Mouse (Mus musculus): ENCODE results near the gene Vmn1r15. TPM values are rescaled to one million over a fixed set of nuclear protein-coding genes. Genes with fewer than 3 reads are reported as not detected.

Gene Vmn1r15
- not detected for total RNA-seq (2022)

DNA sequence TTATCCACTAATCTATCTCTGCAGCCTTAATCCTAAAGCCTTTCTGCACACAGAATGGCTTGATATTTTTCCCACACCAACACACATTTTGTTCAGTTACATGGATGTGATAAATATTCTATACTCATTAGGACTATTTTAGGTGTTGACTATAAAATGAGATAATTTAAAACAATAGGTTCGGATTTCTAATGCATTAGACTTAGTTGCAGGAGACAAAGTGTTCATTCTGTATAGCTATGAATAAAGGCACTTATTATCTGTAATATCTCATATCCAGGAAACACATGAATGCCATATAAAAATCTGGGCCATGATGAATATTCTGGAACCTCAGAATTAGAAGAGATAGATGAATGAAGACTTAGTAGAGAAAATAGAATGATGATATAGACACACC lies at the start of gene Vmn1r15:
TSS of gene Vmn1r15 (plus strand) at position 301 of the 400 bp plus-strand sequence.
- DNase-seq (ENCODE audit: low spot score in 2 of 2), result no peak

DNA sequence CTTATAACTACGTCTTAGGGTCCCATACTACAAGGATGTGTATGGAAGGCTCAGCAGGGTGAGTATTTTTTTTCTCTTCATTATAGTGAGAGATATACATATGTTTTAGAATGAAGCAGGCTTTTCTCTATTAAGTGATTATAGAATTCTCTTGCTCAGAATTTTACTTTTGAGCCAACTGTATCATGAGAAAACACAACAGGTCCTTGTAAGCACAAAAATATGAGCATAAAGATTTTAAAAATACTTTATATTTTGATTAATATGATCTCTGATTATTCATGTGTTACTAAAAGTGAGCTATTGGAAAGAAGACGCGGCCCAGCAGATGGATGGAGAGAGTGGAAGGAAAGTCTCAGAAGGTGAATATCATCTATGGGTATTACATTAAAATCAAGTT lies 26.4 kb upstream of the Vmn1r15 start, which contains the start of gene Vmn1r14:
TSS of gene Vmn1r14 (plus strand) at position 301 of the 400 bp plus-strand sequence.
- no peak for DNase-seq (ENCODE audit: low spot score in 2 of 2)

DNA sequence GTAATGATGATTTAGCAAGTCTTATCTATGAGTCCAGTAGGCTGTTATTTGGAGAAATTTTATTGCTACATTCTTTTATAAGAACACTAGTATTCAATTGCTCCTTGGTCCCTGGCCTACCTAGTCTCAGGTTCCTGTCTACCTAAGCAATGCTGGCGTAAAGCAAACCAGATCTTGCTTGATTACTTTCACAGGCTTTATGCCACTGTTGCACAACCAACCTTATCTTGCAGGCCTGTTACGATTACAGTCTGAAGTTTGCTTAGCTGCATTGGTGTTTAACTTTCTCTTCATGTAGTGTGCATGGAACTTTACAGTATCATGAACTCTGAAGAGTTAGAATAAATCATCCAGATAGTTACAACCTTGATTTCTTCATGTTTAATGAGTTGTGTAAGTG lies 3.2 kb downstream of the Vmn1r15 start:
- DNase-seq (ENCODE audit: low spot score in 2 of 2), result no peak

DNA sequence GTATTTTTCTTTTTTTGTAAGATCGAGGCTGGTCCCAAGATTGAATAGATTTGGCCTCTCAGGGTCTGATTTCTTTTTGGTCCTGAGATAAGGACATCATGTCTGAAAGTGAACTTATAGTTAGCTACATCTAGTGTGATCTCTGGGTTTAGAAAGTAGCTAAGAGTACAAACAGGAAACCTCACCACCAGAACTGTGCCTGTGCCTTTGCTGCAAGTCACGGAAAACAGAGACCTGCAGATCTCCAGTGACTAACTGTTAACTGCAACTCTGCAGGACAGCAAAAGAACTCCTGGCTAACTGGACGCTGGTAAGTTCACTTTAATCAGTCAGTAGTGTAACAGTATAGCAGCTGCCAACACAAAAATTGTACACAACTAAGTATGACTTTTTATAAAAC lies 14.1 kb downstream of the Vmn1r15 start:
- no peak for DNase-seq (ENCODE audit: low spot score in 2 of 2)

DNA sequence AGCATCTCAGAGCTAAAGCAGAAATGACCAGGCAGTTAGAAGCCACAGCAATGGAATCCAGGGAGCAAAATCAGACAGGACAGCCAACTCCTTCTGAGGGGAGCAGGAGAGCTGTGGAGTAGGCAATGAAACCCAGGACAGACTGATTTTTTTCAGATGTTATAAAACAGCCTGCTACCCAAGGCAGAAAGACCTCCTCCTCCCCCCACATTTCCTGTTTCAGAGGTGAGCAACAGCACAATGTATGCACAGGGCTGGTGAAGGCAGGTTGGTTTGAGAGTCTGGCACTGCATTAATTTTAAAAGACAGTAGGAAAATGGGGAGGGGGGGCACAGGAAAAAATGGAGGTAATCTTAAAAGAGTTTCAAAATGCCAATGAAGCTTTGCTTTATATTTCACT lies 14.8 kb downstream of the Vmn1r15 start:
- DNase-seq (ENCODE audit: low spot score in 2 of 2), result no peak

DNA sequence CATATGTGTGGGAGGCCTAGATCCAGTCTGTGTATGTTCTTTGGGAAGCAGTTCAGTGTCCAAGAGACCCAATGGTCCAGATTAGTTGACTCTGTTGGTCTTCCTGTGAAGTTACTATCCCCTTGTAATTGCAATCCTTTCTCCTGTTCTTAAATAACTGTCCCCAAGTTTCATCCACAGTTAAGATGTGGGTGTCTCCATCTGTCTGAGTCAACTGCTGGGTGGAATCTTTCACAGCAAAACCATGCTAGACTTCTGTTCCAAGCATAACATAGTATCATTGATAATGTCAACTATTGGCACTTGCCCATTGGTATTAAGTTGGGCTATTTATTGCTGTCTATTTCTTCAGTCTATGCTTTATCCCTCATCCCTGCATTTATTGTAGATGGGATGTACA lies 21.2 kb downstream of the Vmn1r15 start:
- no peak for DNase-seq (ENCODE audit: low spot score in 2 of 2)

Other genes starting within 250 kb of the Vmn1r15 start
- gene Vmn1r7, start 232.6 kb upstream of the Vmn1r15 start, total RNA-seq (2022), result not detected
- gene Vmn1r8, start 225.7 kb upstream of the Vmn1r15 start, total RNA-seq (2022), result not detected
- under 1 TPM in 1 of 4 experiments, not detected in 3; 0.07 TPM for gene Vmn1r9, start 191.2 kb upstream of the Vmn1r15 start, total RNA-seq (2022)
- not detected for gene Vmn1r10, start 148.5 kb upstream of the Vmn1r15 start, total RNA-seq (2022)
- gene Vmn1r11, start 124.5 kb upstream of the Vmn1r15 start, total RNA-seq (2022), result not detected
- under 1 TPM in 1 of 4 experiments, not detected in 3; 0.06 TPM for gene Vmn1r12, start 101.0 kb upstream of the Vmn1r15 start, total RNA-seq (2022)
- not detected for gene Vmn1r13, start 54.7 kb upstream of the Vmn1r15 start, total RNA-seq (2022)
- gene Vmn1r14, start 26.3 kb upstream of the Vmn1r15 start, total RNA-seq (2022), result not detected
- gene Vmn1r16, start 71.5 kb downstream of the Vmn1r15 start, total RNA-seq (2022), result not detected
- not detected for gene Vmn1r17, start 105.8 kb downstream of the Vmn1r15 start, total RNA-seq (2022)
- not detected for gene Vmn1r18, start 137.8 kb downstream of the Vmn1r15 start, total RNA-seq (2022)
- not detected for gene Vmn1r19, start 145.8 kb downstream of the Vmn1r15 start, total RNA-seq (2022)
- not detected for gene Vmn1r20, start 171.0 kb downstream of the Vmn1r15 start, total RNA-seq (2022)